Mouse (Mus musculus): Measurements from ENCODE around the gene Chsy1.
"Not testable (repeated sequence)": the region's sequence is repeated elsewhere in the genome, so short reads cannot be mapped to it uniquely, and the experiment has no call there.

Gene Chsy1

GRCm38 (mm10) chr7:66176929-66177328 is 67.6 kb downstream of the Chsy1 start:
- no peak for DNase-seq (ENCODE audit: low spot score)

DNA sequence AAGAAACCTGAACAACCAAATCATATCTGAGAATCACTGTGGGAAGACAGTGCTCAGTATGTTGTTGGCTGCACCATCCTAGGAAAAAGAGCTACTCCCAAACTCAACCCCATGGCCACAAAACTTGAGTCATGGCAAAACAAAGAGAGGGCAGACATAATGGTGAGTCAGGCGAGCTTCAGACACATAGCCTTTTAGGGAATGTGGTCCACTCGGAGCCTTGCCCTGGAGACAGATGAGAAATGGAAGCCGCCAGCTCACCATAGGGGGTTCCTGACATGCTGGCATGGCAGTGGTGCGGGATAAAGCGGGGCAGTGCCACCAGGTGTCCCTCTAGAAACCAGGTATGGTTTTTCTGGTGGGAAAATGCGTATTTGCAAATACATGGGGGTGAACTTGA is 68.8 kb downstream of the Chsy1 start:
- no peak for DNase-seq (ENCODE audit: low spot score)

DNA sequence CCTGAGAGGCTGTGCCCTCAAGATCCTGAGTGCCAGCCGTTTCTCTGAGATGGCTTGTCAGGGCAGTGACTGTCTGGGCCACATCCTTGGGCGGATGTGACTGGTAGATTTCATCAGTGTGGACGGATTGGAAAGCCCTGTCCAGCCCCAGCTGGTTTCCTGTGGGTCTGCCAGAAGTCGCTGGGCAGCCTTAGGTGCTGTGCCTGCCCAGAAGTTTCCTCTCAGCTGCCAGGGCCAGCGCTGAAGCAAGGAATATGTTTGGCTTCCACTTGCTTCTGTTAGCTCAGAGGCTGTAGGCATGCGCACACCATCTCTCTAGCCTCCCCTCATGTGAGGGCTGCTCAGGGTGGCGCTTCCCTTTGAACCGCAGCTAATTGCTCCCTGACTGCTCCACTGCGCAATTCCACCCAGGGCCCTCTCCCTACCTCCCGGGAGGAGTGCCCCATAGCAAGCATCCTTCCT is 69.8 kb downstream of the Chsy1 start:
- no peak for DNase-seq (ENCODE audit: low spot score)

GRCm38 (mm10) chr7:66179711-66180110 is 70.4 kb downstream of the Chsy1 start:
- DNase-seq (ENCODE audit: low spot score) = no peak

GRCm38 (mm10) chr7:66180260-66180659 is 70.9 kb downstream of the Chsy1 start:
- DNase-seq (ENCODE audit: low spot score) = no peak

GRCm38 (mm10) chr7:66180711-66181365 is 71.5 kb downstream of the Chsy1 start:
- no peak for DNase-seq (ENCODE audit: low spot score)

DNA sequence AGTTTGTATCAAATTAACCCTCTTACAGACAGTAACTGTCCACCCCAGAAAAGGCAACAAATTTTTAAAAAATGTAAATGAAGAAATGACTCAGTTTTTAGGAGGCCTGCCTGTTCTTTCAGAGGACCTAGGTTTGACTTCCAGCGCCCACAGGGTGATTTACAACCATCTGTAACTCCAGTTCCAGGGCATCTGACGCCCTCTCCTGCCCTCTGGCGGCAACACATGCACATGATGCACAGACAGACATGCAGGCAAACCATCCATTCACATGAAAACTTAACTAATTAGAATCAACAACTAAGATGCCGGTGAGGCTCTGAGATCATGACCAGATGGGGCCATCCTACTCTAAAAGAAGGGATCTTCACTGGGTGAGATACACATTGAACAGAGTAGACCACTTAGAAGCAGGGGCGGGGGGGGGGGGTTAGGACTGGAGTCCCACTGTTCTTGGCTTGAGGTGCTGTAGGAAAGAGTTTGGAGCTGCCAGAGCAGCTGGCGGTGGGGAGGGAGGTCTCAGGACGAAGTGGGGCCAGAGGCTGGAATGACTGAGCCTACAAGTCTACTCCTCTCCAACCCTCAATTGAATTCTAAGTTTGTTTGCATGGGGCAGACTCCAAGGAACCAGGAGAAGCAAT is 72.9 kb downstream of the Chsy1 start:
- no peak for DNase-seq (ENCODE audit: low spot score)

DNA sequence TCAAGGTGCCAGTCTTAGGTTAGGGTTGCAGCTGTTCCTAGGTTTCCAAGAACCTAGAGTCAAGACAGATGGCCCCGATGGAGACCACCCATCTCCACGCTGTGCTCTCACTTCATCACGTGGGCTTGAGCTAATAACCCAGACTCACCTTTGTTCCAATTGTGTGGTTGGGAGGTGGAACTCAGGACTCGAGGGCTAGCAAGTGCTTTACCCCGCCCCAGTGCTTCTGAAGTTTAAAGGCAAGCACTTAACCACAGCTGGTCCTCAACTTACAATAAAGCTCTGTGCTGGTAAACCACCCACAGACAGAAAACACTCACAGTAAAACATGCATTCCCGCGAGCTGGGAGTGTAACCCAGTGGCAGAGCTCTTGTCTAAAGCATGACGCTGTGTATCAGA is 74.1 kb downstream of the Chsy1 start:
- no peak for DNase-seq (ENCODE audit: low spot score)

GRCm38 (mm10) chr7:66184026-66184425 is 74.7 kb downstream of the Chsy1 start:
- no peak for DNase-seq (ENCODE audit: low spot score)

DNA sequence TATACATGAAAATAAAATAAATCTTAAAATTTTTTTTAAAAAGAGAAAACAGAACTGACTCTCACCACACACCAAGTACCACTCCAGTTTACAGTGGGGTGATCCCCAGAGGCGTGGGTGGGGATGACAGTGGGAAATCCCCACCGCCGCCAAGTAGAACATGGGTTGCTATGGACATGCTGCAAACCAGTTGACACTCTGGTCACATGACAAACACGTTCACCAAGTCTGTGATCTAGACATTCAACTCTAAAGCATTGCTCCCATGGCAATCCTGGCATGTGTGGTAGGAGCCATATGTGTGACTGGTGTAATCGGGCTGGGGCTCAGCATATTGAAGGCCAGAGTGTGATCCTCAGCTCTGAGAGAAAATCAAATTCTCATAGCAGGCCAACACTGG is 76.1 kb downstream of the Chsy1 start:
- DNase-seq (ENCODE audit: low spot score) = no peak

DNA sequence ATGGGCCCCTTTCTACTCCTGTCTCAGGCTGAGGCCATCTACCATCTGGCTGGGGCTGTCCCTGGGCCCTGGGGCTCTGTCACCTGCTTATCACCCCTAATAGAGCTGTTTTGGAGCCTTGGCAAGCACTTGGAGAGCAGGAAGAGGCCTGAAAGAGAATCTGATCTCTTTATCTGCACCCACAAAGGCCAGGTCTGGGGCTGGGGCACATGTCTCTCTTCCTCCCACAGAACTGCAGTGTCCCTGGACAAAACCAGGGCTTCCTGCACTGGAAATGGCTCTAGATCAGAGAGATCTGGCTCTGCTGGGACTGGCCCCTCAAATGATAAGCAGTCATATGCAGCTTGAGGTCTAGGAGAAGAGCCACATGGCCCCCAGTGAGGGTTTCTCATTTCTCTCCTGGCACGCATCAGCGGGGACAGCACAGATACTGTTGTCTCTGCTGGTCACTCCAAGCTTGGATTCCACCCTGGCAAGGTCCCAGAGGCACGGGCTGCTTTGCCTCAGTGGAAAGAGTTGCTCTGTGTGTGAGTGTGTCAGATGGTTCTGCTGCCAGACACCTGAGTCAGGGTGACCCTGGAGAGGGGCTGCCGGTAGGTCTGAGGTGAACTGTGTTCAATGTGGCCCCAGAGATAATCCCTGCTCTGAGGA is 78.4 kb downstream of the Chsy1 start:
- DNase-seq (ENCODE audit: low spot score) = no peak

DNA sequence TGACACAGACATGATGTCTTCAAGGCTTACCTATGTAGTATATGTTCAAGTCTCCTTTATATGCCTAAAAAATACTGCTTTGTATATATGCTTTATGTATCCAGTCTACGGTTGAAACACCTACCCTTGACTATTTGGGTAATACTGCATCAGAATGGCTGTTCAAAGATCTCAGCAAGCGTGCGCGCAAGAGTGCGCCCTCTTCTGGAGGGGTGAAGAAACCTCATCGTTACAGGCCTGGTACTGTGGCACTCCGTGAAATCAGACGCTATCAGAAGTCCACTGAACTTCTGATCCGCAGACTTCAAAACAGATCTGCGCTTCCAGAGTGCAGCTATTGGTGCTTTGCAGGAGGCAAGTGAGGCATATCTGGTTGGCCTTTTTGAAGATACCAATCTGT is 81.1 kb downstream of the Chsy1 start:
- not testable (repeated sequence) for DNase-seq (ENCODE audit: low spot score)

- DNase-seq (ENCODE audit: low spot score) = no peak
These were observed 85.2 kb downstream of the Chsy1 start for GRCm38 (mm10) chr7:66194511-66194910.

DNA sequence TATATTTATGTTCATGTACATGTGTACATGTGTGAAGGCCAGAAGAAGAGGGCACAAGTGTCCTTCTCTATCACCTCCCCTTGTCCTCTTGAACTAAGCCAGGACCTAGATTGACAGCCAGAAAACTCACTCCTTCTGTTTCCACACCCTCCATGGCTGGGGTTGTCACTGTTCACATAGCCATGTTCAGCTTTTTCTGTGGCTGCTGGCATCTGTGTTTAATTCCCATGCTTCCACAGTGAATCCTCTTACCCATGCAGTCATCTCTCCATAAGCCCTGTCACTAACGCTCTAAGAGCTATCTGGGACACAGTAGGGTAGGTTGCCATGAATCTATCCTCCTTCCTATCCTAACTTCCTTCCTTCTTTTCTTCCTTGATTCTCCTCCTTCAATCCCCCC is 86.6 kb downstream of the Chsy1 start:
- DNase-seq (ENCODE audit: low spot score) = no peak

DNA sequence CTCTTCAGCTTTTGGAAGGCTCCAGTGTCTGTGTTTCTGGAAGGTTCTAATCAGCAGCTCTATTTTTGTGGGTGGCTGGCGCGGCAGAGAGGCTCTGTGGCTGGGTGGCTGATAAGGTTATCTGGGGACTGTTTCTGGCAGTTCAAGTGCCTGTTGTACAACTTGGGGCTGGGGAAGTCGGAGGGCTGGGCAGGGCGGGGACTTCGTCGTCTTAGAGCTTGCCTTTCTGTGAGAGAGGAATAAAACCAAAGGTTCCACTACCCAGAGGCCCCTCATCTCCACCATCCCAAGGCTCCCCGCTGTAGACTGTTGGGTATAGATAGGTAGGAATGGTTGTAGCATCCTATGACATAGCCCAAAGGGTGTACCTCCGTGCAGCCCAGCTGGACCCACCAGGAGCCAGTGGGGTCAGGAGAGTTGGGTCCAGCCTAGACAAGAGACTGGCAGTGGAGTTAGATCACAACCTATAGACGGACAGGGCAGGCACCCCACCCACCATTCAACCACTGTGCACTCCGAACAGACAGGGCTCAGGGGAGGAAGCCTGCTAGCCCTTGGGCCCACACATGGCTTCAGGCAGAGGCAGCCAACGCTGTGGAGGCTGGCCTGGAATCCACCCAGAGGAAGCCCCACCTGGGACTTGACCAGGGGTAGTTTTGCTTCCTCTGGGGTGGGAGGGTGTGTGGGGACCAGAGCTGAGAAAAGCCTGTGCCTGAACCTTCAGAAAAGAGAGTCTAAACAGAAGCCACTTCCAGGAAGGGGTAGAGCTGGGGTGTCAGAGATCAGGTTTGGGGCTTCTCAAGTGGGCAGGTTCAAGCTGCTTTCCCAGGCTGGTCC is 87.5 kb downstream of the Chsy1 start:
- DNase-seq (ENCODE audit: low spot score) = peak; percentile 63

DNA sequence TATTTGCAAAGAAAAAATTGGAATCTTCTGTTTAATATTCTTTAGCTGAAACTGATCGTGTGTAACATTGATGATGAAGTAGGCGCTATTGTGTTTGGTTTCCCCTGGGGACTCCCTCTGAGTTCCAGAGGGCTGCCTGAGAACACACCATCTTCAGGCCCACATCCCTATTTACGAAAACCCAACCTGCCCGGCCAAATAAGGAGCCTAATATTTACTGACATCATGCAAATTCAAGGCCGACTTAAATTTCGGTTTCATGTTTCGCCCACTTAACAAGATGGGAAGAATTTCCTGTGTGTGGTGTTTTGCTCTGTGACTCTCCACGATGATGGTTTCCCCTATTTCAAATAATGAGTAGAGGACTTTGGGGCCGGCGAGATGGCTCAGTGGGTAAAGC is 89.1 kb downstream of the Chsy1 start:
- no peak for DNase-seq (ENCODE audit: low spot score)

DNA sequence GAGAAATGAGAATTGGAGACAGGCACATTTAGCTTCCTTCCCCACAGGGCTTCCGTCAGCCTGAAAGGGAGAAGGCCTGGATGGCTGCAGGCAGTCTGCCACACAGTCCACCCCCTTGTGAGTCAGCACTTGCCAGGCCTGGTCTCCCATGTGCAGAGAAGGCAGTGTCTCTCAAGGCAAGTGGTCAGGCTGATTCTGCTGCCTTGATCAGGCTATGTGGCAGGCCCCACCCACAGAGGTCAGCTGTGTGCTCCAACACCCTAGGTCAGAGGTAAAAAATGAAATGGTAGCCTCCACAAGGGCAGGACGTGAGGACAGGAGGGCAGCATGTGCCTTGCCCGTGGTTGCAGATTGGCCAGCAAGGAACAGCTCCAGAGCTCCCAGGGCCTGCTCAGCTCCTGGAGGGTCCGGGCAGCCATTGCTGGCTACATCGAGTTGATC is 90.1 kb downstream of the Chsy1 start:
- peak; percentile 58 for DNase-seq (ENCODE audit: low spot score)

- no peak for DNase-seq (ENCODE audit: low spot score)
These were observed 91.1 kb downstream of the Chsy1 start for GRCm38 (mm10) chr7:66200383-66200782.

- no peak for DNase-seq (ENCODE audit: low spot score)
These were observed 91.6 kb downstream of the Chsy1 start for GRCm38 (mm10) chr7:66200791-66201450.

DNA sequence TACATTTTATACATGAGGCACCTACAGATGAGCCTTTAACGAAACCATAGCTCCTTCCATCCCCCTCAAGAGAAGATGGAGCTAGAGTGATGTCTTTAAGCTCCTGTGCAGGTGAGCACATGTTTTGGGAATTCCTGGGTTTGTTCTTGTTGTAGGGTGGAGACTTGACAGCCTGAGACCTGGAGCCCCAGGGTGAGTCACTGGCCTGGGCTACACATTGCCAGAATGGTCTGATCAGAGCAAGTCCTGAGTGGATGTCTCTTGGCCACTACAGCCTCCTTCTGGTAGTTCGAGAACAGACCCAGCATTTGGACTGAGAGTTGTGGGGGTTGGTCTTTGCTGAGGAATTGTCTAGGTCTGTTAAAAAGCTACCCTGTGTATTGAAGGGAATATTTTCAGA is 92.3 kb downstream of the Chsy1 start:
- DNase-seq (ENCODE audit: low spot score) = no peak

GRCm38 (mm10) chr7:66209920-66210319 is 100.6 kb downstream of the Chsy1 start:
- DNase-seq (ENCODE audit: low spot score) = no peak

- DNase-seq (ENCODE audit: low spot score) = no peak
These were observed 103.6 kb downstream of the Chsy1 start for GRCm38 (mm10) chr7:66212887-66213286.
